Mouse (Mus musculus) liver, embryonic 14.5 days (tissue): ENCODE measurements around the gene Mindy1. TPM values are rescaled to one million over a fixed set of nuclear protein-coding genes. Genes with fewer than 3 reads are reported as not detected.

Source experiments
- ATAC-seq: fragments of 200-750 bp; cut with Nextera tagmentation; 2 replicates; pipeline ENCODE4 v1.8.0; 2017; ENCODE audit warnings: moderate number of reproducible peaks, mild to moderate bottlenecking, moderate library complexity; ENCODE audit not compliant: insufficient read depth
- DNase-seq, 3 experiments: peaks; one replicate each; pipeline ENCODE4 v3.0.0-alpha.2; 2012 to 2013; ENCODE audit warnings: low read depth in 3 of 3, low spot score in 3 of 3
- H3K27ac ChIP-seq: fragments of 300-500 bp; sonication (generic); 2 replicates; pipeline ENCODE4 v1.5.1; 2014; ENCODE audit warnings: moderate library complexity, mild to moderate bottlenecking, control low read depth, inconsistent platforms
- H3K27me3 ChIP-seq: fragments of 300-500 bp; sonication (generic); 2 replicates; pipeline ENCODE4 v1.6.1; 2014; ENCODE audit warnings: mild to moderate bottlenecking, low read length, moderate library complexity; ENCODE audit not compliant: control insufficient read depth, insufficient read depth
- H3K36me3 ChIP-seq: fragments of 300-500 bp; sonication (generic); replicated peaks from 2 replicates; pipeline ENCODE4 v1.6.1; 2014; ENCODE audit warnings: low read depth; ENCODE audit not compliant: control insufficient read depth, insufficient read depth
- H3K4me1 ChIP-seq, 2 experiments: fragments of 200-500 bp in 1 of 2; fragments of 300-500 bp in 1 of 2; sonication (generic) in 1 of 2; replicated peaks; 2 replicates each; pipeline ENCODE4 v1.6.1; 2012 to 2014; ENCODE audit warnings: antibody characterized with exemption in 1 of 2, inconsistent platforms in 1 of 2, low read length in 1 of 2; ENCODE audit not compliant: control insufficient read depth in 2 of 2, insufficient read depth in 2 of 2
- H3K4me2 ChIP-seq: fragments of 300-500 bp; sonication (generic); 2 replicates; pipeline ENCODE4 v1.6.1; 2014; ENCODE audit warnings: low read depth, mild to moderate bottlenecking, control low read depth, moderate library complexity
- H3K4me3 ChIP-seq, 2 experiments: fragments of 200-500 bp in 1 of 2; fragments of 300-500 bp in 1 of 2; sonication (generic) in 1 of 2; 2 replicates each; pipeline ENCODE4 v1.5.1; 2012 to 2014; ENCODE audit warnings: low read depth in 2 of 2, low read length in 2 of 2, mild to moderate bottlenecking in 2 of 2, control low read depth in 1 of 2, inconsistent platforms in 1 of 2, moderate library complexity in 1 of 2; ENCODE audit not compliant: insufficient read depth in 1 of 2
- H3K9ac ChIP-seq: fragments of 300-500 bp; sonication (generic); replicated peaks from 2 replicates; pipeline ENCODE4 v1.6.1; 2014; ENCODE audit warnings: mild to moderate bottlenecking, control low read depth, moderate library complexity
- H3K9me3 ChIP-seq: fragments of 300-500 bp; sonication (generic); 2 replicates; pipeline ENCODE4 v1.6.1; 2016; ENCODE audit warnings: low read length, mixed read lengths; ENCODE audit not compliant: control insufficient read depth
- CTCF ChIP-seq: IDR thresholded peaks from 2 replicates; pipeline ENCODE4 v1.5.1; 2016; ENCODE audit warnings: antibody characterized with exemption, low read depth, control low read depth
- EP300 ChIP-seq: IDR thresholded peaks from 2 replicates; pipeline ENCODE4 v1.6.1; 2016; ENCODE audit warnings: antibody characterized with exemption, low read depth
- WGBS: fragments of 180-500 bp; shearing (Covaris S2); extraction: QIAGEN DNeasy Blood & Tissue Kit; methylation state at CpG from one replicate; pipeline ENCODE4 v1.1.7; 2014; ENCODE audit not compliant: insufficient replicate concordance; 5-methylcytosine and 5-hydroxymethylcytosine counted together
- polyA plus RNA-seq, 2 experiments: library from polyadenylated mRNA; depleted of rRNA in 1 of 2; stranded (reverse) in 1 of 2; unstranded in 1 of 2; fragments of >200 nt; fragmentation: Nextera tagmentation in 1 of 2; extraction: Ambion mirVana in 1 of 2; gene quantifications; 2 replicates each; pipeline versions ENCODE4 v1.2.1 to v1.2.3; 2012 to 2014

Gene Mindy1
- polyA plus RNA-seq, 2 experiments, result 13.6 to 16.1 TPM

DNA sequence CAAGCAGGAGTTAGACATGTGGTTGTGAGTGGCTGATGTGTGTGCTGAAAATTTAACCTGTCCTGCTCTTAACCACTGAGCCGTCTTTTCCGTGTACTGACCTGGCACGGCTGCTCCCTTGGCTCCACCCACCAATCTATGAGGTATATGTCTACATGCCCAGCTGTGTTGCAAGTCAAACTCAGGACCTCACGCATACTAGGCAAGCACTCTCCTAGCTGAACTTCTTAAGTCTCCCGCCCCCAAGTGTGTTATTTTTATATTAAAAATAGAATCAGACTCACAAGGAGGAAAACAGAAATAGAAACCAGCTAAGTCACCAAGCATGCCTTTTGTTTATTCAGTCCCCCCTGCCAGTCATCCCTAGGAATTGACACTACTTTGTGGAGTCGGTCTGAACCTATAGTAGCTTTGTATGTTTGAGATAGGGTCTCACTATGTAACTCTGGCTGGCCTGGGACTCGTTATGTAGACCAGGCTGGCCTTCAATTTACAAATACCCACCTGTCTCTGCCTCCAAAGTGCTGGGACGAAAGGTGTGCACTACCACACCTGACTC lies 43.5 kb upstream of the Mindy1 start:
- H3K4me1 ChIP-seq, result peaks cover under 1% of the 10 kb centered on the region in 2 experiments; a peak in 3 of 4 replicates
- no peak overlapping the region for H3K4me3 ChIP-seq
- DNase-seq (no peak), ATAC-seq (no peak)
- no peaks in the 10 kb centered on the region for H3K27me3 ChIP-seq
- no peak overlapping the region for H3K4me2 ChIP-seq
- H3K9me3 ChIP-seq, result no peaks in the 10 kb centered on the region
- no peak overlapping the region for H3K27ac ChIP-seq
- TF ChIP-seq EP300 (no peak), CTCF (no peak)
- 77% methylated on average over 8 of the region's 8 CpGs for WGBS
- H3K36me3 ChIP-seq, result peaks cover 35% of the 10 kb centered on the region
- no peak overlapping the region for H3K9ac ChIP-seq

GRCm38 (mm10) chr3:95239022-95239421 lies 42.1 kb upstream of the Mindy1 start:
- no peak for ATAC-seq
- H3K9ac ChIP-seq, result no peak overlapping the region
- 73% methylated on average over 6 of the region's 6 CpGs for WGBS
- H3K4me3 ChIP-seq, result no peak overlapping the region
- peaks cover 21% of the 10 kb centered on the region for H3K36me3 ChIP-seq
- H3K27me3 ChIP-seq, result no peaks in the 10 kb centered on the region
- H3K4me2 ChIP-seq, result no peak overlapping the region
- peak; percentile 13 for TF ChIP-seq CTCF
- TF ChIP-seq EP300, result no peak
- no peaks in the 10 kb centered on the region for H3K4me1 ChIP-seq
- no peak for DNase-seq
- H3K9me3 ChIP-seq, result no peaks in the 10 kb centered on the region
- no peak overlapping the region for H3K27ac ChIP-seq

DNA sequence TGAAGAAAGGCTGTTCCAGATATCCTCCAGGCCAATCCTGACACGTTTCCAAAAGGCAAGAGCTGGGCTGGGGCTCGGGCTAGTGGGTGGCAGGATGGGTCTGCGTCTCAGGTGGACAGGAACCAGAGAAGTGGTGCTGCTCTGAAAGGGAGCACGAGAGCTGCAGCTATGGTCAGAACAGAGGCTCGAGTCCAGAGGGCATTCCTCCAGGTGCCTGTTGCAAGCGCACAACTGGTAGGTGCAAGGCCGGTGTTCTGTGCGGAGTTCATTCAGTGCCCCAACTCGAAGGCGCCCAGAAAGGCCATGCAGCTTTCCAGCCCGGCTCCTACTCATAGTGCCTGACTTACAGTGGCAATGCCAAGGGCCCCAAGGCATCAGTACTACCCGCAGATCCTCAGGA lies 41.2 kb upstream of the Mindy1 start:
- H3K4me3 ChIP-seq, result no peak overlapping the region
- TF ChIP-seq CTCF (no peak), EP300 (no peak)
- H3K27ac ChIP-seq, result no peak overlapping the region
- 76% methylated on average over 12 of the region's 12 CpGs for WGBS
- no peak overlapping the region for H3K9ac ChIP-seq
- peaks cover 11% of the 10 kb centered on the region for H3K36me3 ChIP-seq
- no peaks in the 10 kb centered on the region for H3K9me3 ChIP-seq
- H3K4me1 ChIP-seq, result no peaks in the 10 kb centered on the region
- ATAC-seq (no peak), DNase-seq (no peak)
- no peak overlapping the region for H3K4me2 ChIP-seq
- no peaks in the 10 kb centered on the region for H3K27me3 ChIP-seq

GRCm38 (mm10) chr3:95240900-95241299 lies 40.2 kb upstream of the Mindy1 start:
- 34% methylated on average over 17 of the region's 17 CpGs for WGBS
- H3K9me3 ChIP-seq, result no peaks in the 10 kb centered on the region
- DNase-seq (no peak), ATAC-seq (no peak)
- no peak overlapping the region for H3K27ac ChIP-seq
- H3K4me2 ChIP-seq, result peak overlapping the region; percentile 13; the same call in 1 of the 2 replicates
- no peak overlapping the region for H3K9ac ChIP-seq
- H3K27me3 ChIP-seq, result no peaks in the 10 kb centered on the region
- TF ChIP-seq CTCF, result no peak
- TF ChIP-seq EP300, result no peak
- H3K36me3 ChIP-seq, result peaks cover 2% of the 10 kb centered on the region
- no peak overlapping the region for H3K4me3 ChIP-seq
- H3K4me1 ChIP-seq, result no peaks in the 10 kb centered on the region

GRCm38 (mm10) chr3:95241498-95241897 lies 39.6 kb upstream of the Mindy1 start, which contains the start of gene Gm128:
Gene Gm128, minus strand, starts transcription at chr3:95241598.
- Histone ChIP-seq H3K4me1 (peaks cover 0 to 1% of the 10 kb centered on the region in 2 experiments; a peak in 2 of 4 replicates), H3K9ac (no peak within 1 kb of the TSS), H3K9me3 (no peaks in the 10 kb centered on the region), H3K36me3 (no peaks in the 10 kb centered on the region; the same call in 1 of the 2 replicates), H3K27ac (no peak within 1 kb of the TSS), H3K4me3 (no peak within 1 kb of the TSS), H3K4me2 (peak within 1 kb of the TSS; percentile 13; the same call in 1 of the 2 replicates), H3K27me3 (no peaks in the 10 kb centered on the region)
- TF ChIP-seq EP300, result no peak
- no peak for TF ChIP-seq CTCF
- DNase-seq (no peak), ATAC-seq (no peak)
- WGBS, result 77% methylated on average over 7 of the region's 7 CpGs
